Mouse (Mus musculus) C2C12 (cell line): ENCODE results near the gene Tox2.

Source experiments
- CTCF ChIP-seq: IDR thresholded peaks from one replicate; pipeline ENCODE4 v1.5.1; 2011; ENCODE audit not compliant: control insufficient read depth, insufficient read depth, insufficient read length
- MAX ChIP-seq: IDR thresholded peaks from one replicate; pipeline ENCODE4 v1.6.1; 2011; ENCODE audit warnings: mild to moderate bottlenecking, control low read depth
- MYOG ChIP-seq: IDR thresholded peaks from one replicate; pipeline ENCODE4 v1.6.1; 2011; ENCODE audit not compliant: control insufficient read depth, insufficient read length; ENCODE audit errors: extremely low read depth
- USF1 ChIP-seq: IDR thresholded peaks from one replicate; pipeline ENCODE4 v1.6.1; 2011; ENCODE audit warnings: low read depth, mild to moderate bottlenecking, control low read depth, moderate library complexity

GRCm38 (mm10) chr2:163202553-163202883 lies 407 bp upstream of the Tox2 start:
- TF ChIP-seq CTCF, result no peak
- TF ChIP-seq MAX, result no peak
- no peak for TF ChIP-seq USF1
- no peak for TF ChIP-seq MYOG
